ENCODE assay signal across 9 mouse cellular contexts in genomic region chr14:56314459-56314858, GRCm38 (mm10). TPM values are rescaled to one million over a fixed set of nuclear protein-coding genes. Genes with fewer than 3 reads are reported as not detected.
A peak's percentile ranks its signal among the peaks of the same experiment; 100 is the strongest.
DNase-seq lines count a peak whose midpoint lies in the region; ATAC-seq and TF ChIP-seq lines count a peak whose summit lies in the region.
"Had no signal": no experiment of that assay in that cellular context is flagged by ENCODE, and none has a peak within 500 bp of the region (broad histone marks: within the 10 kb centered on the region; RNA-seq: fewer than 3 reads in every experiment).

No protein-coding gene starts in this region.

- no peaks in the 10 kb centered on the region for H3K9me3 ChIP-seq in liver, embryonic 12.5 days (replicated peaks)
- H3K9me3 ChIP-seq in heart, embryonic 12.5 days (replicated peaks) = no peaks in the 10 kb centered on the region
- H3K9me3 ChIP-seq in stomach, postnatal 0 days (ENCODE audit: control insufficient read depth, low read length) = no peaks in the 10 kb centered on the region
- H3K9me3 ChIP-seq: midbrain, embryonic 12.5 days had no signal

- TF ChIP-seq CTCF in stomach, postnatal 0 days (IDR thresholded peaks at IDR 0.05; ENCODE audit: low read depth) = peak; percentile 90

- no peak overlapping the region for H3K27ac ChIP-seq in liver, embryonic 12.5 days
- no peak overlapping the region for H3K27ac ChIP-seq in heart, embryonic 12.5 days (ENCODE audit: poor library complexity, severe bottlenecking)
- H3K27ac ChIP-seq in stomach, postnatal 0 days (replicated peaks) = no peak overlapping the region; the same call in 1 of the 2 replicates
- H3K27ac ChIP-seq: midbrain, embryonic 12.5 days had no signal

- no peak overlapping the region for H3K4me2 ChIP-seq in liver, embryonic 12.5 days
- 0 out of 2 replicates have a peak overlapping the region, but pooled peaks have one; percentile 3 for H3K4me2 ChIP-seq in heart, embryonic 12.5 days
- H3K4me2 ChIP-seq in stomach, postnatal 0 days (replicated peaks; ENCODE audit: low read depth) = no peak overlapping the region
- H3K4me2 ChIP-seq: midbrain, embryonic 12.5 days had no signal

- H3K9ac ChIP-seq in liver, embryonic 12.5 days = no peak overlapping the region
- H3K9ac ChIP-seq in heart, embryonic 12.5 days = no peak overlapping the region
- H3K9ac ChIP-seq in stomach, postnatal 0 days (ENCODE audit: low read length) = no peak overlapping the region
- H3K9ac ChIP-seq: midbrain, embryonic 12.5 days had no signal

- no peaks in the 10 kb centered on the region for H3K27me3 ChIP-seq in liver, embryonic 12.5 days (replicated peaks)
- H3K27me3 ChIP-seq in heart, embryonic 12.5 days (replicated peaks) = no peaks in the 10 kb centered on the region
- no peaks in the 10 kb centered on the region for H3K27me3 ChIP-seq in stomach, postnatal 0 days (ENCODE audit: control insufficient read depth, insufficient read depth, low read length)
- H3K27me3 ChIP-seq: midbrain, embryonic 12.5 days had no signal

- no peaks in the 10 kb centered on the region for H3K36me3 ChIP-seq in liver, embryonic 12.5 days
- no peaks in the 10 kb centered on the region for H3K36me3 ChIP-seq in heart, embryonic 12.5 days
- no peaks in the 10 kb centered on the region for H3K36me3 ChIP-seq in stomach, postnatal 0 days (ENCODE audit: control insufficient read depth, insufficient read depth, low read length)
- H3K36me3 ChIP-seq: midbrain, embryonic 12.5 days had no signal

- WGBS in liver, embryonic 12.5 days (ENCODE audit: insufficient replicate concordance) = 18% methylated on average over 7 of the region's 7 CpGs
- WGBS in heart, embryonic 12.5 days = 21% methylated on average over 7 of the region's 7 CpGs
- WGBS in stomach, postnatal 0 days = 22% methylated on average over 7 of the region's 7 CpGs

- TF ChIP-seq EP300 in stomach, postnatal 0 days (optimal IDR thresholded peaks at IDR 0.05) = no peak

- H3K4me3 ChIP-seq in liver, embryonic 12.5 days = no peak overlapping the region
- H3K4me3 ChIP-seq in heart, embryonic 12.5 days = no peak overlapping the region
- H3K4me3 ChIP-seq in stomach, postnatal 0 days (ENCODE audit: low read depth, low read length) = no peak overlapping the region
- H3K4me3 ChIP-seq: midbrain, embryonic 12.5 days had no signal

- peak; percentile 17 for DNase-seq in liver
- DNase-seq in cerebellum, postnatal 25 days = peak; percentile 59 to 78
- peak; percentile 26 for DNase-seq in layer of hippocampus, adult 9-11 months
- peak; percentile 64 for DNase-seq in lung, postnatal 36 days
- DNase-seq in stomach, postnatal 0 days (ENCODE audit: low spot score) = peak; percentile 41

- H3K4me1 ChIP-seq in liver, embryonic 12.5 days = no peaks in the 10 kb centered on the region
- no peaks in the 10 kb centered on the region for H3K4me1 ChIP-seq in heart, embryonic 12.5 days (replicated peaks)
- no peaks in the 10 kb centered on the region for H3K4me1 ChIP-seq in stomach, postnatal 0 days (replicated peaks; ENCODE audit: control insufficient read depth, insufficient read depth)
- H3K4me1 ChIP-seq: midbrain, embryonic 12.5 days had no signal

- no peak for ATAC-seq in liver, embryonic 12.5 days
- peak; percentile 32 for ATAC-seq in activated CD4-positive, CD25-positive, alpha-beta regulatory T cell, adult 4 months
- ATAC-seq in heart, embryonic 12.5 days (ENCODE audit: insufficient number of reproducible peaks, low FRiP score) = no peak
- ATAC-seq in stomach, postnatal 0 days (ENCODE audit: low FRiP score, low TSS enrichment) = 0 out of 2 replicates have a peak, but pooled peaks have one; percentile 42

RNA-seq across cellular contexts. Expression of gene Atp12a, which starts 50.4 kb away (rescaled TPM):
- polyA plus RNA-seq in liver, embryonic 12.5 days (2016; fragmentation: Nextera tagmentation; extraction: Ambion mirVana) = not detected in 2 replicates
- not detected for polyA plus RNA-seq in activated CD4-positive, CD25-positive, alpha-beta regulatory T cell, adult 4 months (2017; shearing (Covaris generic))
- not detected in 2 replicates for polyA plus RNA-seq in heart, embryonic 12.5 days (2016; fragmentation: Nextera tagmentation; extraction: Ambion mirVana)
- 0.05 and 0.28 TPM in 2 replicates for polyA plus RNA-seq in stomach, postnatal 0 days (2015; fragmentation: Nextera tagmentation; extraction: Ambion mirVana)

RNA-seq across cellular contexts. Expression of gene Gzmb, which starts 52.4 kb away (rescaled TPM):
- polyA plus RNA-seq in liver, embryonic 12.5 days (2016; fragmentation: Nextera tagmentation; extraction: Ambion mirVana) = not detected in 2 replicates
- polyA plus RNA-seq in activated CD4-positive, CD25-positive, alpha-beta regulatory T cell, adult 4 months (2017; shearing (Covaris generic)) = 100 to 1,000 TPM; 142 to 148 TPM
- not detected in 2 replicates for polyA plus RNA-seq in heart, embryonic 12.5 days (2016; fragmentation: Nextera tagmentation; extraction: Ambion mirVana)
- polyA plus RNA-seq in stomach, postnatal 0 days (2015; fragmentation: Nextera tagmentation; extraction: Ambion mirVana) = 0.11 and 0.15 TPM in 2 replicates
- polyA plus RNA-seq: midbrain, embryonic 12.5 days had no signal

Comparison
In these comparisons a context has a peak if more than half of its experiments do, and no peak if none do; other contexts are left out.
1. DNase-seq: peak in every context shown above with its lines; median percentile 68 in cerebellum, postnatal 25 days; 64 in lung, postnatal 36 days; 41 in stomach, postnatal 0 days; 26 in layer of hippocampus, adult 9-11 months; 17 in liver.
2. ATAC-seq: peak in activated CD4-positive, CD25-positive, alpha-beta regulatory T cell, adult 4 months (single experiment) and stomach, postnatal 0 days (single experiment); none in liver, embryonic 12.5 days (single experiment) and heart, embryonic 12.5 days (single experiment).
3. RNA of gene Gzmb, which starts 52.4 kb away (polyA plus RNA-seq): 142 to 148 TPM in activated CD4-positive, CD25-positive, alpha-beta regulatory T cell, adult 4 months; 0.11 to 0.15 TPM in stomach, postnatal 0 days, not detected in liver, embryonic 12.5 days and not detected in heart, embryonic 12.5 days; every median in the first group is over 100 times any median in the second.